Mouse (Mus musculus) ZHBTc4 (cell line): ENCODE measurements around the gene Ica1l.
"Not testable (repeated sequence)": the region's sequence is repeated elsewhere in the genome, so short reads cannot be mapped to it uniquely, and the experiment has no call there.

Experiments
- DNase-seq: peaks from one replicate; pipeline ENCODE4 v3.0.0-alpha.2; 2011; ENCODE audit warnings: low read depth, low spot score

Ica1l gene

DNA sequence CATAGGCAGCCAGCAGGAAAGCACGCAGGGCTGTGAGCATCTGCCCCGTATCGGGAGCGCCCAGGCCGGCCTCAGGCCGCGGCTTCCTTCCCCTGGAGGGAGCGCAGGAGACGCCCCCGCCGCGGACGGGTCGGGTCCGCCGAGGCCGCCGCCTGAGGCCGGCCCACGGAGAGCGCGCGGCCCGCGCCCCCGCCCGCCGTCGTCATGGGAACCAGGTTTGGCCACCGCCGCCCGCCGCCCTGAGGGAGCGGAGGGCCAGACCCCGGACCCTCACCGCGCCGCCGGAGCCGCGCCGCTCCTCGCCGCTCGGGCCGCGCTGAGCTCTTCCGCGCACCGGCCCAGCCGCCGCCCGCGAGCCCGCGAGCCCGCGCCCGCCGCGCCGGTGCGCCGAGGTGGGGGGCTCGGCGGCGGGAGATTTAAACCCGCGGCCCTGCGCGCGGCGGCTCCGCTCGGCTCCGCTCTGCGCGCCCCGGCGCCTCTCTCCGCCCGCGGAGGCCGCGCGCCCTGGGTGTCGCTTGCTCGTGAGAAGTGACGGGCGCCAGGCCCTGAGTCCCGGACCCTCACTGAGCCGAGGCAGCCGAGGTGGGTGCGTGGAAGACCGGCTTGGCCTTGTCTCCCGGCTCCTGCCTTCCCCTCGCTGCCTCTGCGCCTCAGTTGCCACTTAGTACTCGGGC is at the start of gene Ica1l:
Gene Ica1l, minus strand, starts transcription at position 389 of the 674 bp plus-strand sequence.
- peak; percentile 85 for DNase-seq

DNA sequence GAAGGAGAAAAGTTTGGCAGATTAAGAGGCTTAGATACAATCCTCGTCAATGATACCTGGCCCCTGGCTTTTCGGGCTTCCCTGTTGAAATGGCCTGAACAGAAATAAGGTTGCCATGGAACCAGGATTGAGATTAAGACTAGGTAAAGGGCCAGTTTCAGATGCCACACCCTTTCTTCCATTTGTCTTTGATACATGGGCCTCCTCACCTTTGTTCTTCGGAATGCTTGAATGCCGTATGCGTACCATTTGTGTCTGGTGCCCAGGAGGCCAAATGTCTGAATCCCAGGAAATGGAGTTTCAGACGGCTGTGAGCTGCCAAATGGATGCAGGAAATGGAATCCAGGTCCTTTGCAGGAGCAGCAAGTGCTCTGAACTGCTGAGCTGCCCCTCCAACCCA is 33.4 kb upstream of the Ica1l start:
- peak; percentile 67 for DNase-seq

DNA sequence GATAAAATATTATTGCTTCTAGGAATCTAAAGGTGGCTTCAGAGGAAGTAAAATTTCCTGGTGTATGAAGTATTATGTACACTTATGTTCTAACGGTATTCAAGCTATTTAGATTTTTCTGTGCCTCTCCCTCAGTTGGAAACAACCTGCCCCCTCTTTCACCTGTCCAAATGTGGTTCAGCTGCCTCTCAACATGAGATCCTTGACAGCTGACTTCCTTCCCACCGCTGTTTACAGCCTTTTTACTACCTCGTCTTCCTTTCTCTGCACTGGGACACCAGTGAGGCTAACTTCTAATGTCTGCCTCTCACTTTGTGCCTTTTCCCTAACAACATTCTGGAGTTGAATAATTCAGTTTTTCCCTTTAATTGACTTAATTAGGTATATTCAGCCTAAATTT is 32.6 kb upstream of the Ica1l start:
- DNase-seq = no peak

DNA sequence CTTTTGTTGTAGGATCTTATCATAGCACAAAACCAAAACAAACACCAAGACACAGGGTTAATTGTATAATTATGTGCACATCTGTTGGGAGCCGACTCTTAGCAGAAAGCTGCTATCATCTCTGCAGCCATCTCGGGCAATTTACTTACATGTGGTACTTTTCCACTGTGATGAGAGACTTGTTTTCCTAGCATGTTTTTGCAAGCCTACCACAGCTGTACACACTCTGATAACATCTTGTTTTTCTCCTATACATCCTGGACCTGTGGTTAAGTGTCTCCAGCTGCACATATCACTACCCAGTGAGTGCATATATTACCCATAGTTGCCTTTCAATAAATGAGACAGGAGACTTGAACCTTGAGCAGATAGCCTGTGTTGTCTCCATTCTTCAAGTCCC is 32.0 kb upstream of the Ica1l start:
- no peak for DNase-seq

DNA sequence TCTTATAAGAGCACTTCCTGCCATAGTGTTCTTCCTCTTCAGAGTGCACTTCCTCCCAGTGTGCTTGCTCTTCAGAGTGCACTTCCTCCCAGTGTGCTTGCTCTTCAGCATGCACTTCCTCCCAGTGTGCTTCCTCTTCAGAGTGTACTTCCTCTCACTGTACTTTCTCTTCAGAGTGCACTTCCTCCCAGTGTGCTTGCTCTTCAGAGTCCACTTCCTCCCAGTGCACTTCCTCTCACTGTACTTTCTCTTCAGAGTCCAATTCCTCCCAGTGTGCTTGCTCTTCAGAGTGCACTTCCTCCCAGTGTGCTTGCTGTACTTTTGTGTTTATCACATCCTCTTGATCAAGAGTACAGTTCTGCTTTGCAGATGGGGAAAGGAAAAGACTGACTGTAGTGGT is 27.7 kb upstream of the Ica1l start:
- DNase-seq = not testable (repeated sequence)

DNA sequence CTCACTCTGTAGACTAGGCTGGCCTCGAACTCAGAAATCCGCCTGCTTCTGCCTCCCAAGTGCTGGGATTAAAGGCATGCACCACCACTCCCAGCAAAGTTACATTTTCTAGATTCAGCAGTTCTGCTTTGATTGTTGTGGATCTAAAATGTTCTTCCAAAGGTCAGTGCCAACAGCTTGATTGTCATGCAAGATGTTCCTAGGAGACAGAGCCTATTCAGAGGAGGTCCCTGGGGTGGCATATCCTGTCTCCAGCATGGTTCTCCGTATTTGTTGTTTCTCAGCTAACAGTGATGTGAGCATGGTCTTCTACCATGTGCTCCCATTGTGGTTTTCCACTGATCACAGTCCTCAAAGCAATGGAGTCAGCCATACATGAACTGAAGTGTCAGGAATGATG is 13.3 kb upstream of the Ica1l start:
- peak; percentile 74 for DNase-seq

DNA sequence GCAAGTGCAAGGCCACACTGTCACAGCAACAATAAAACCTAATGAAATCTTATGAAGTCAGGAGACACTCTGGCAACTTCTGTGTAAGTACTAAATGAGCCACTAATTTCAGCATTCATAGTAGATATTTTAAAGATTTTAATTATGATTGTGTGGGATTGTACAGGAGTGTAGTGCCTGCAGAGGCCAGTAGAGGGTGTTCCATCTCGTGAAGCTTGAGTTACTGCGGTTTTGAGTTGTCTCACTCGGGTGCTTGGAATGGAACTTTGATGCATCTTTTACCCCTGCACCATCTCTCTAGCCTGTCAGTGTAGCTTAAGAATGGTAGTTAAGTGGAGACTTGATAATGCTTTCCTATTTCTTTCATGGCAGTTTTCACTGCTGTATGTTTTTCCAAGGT is 11.7 kb upstream of the Ica1l start:
- DNase-seq = peak; percentile 40

DNA sequence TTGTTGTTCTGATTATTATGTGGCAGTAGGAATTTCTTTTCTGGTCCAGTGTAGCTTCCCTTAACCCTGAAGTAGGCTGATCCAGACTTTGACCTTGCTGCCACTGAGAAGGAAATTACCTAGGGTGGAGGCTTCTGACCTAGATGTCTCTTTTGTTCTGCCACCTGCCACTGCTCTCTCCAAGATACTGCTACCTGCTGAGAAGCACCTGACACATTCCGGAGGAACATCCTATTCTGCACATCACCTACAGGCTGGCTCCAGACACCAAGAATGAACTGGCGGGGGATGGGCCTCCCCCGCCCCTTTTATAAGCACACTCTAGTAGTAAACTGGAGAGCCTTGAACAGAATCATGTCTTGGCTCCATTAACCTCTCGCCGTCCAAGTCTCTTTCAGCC is 4.5 kb upstream of the Ica1l start:
- peak; percentile 65 for DNase-seq

DNA sequence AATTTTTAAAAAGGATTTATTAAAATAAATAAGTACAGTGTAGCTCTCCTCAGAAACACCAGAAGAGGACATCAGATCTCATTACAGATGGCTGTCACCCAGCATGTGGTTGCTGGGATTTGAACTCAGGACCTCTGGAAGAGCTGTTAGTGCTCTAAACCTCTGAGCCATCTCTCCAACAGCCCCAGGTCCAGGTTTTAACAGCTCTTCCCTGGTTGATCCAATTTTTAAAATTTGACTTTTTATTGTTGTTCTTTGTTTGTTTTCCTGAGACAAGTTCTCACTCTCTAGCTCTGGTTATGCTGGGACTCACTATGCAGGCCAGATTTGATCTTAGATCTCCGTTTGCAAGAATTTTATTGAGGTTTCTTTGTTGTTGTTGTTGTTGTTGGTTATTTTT is 1.6 kb upstream of the Ica1l start:
- no peak for DNase-seq

DNA sequence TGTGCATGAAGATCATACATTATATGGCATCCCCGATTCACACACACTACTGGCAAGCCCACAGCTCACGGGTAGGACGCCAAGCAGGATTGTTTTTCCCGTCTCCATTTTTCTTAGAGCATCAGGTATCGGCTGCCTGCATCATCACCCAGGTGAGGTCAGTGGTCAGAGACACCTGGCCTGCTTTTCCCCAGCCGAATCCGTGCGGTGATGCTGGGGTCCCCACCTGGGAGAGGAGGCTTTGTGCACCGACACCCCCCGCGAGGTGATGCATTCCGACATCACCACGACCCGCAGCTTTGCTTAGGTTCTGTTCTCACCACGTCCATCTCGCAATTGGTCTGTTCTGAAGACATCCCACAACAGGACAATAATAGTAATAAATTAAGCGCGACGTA is 587 bp downstream of the Ica1l start:
- DNase-seq = no peak

DNA sequence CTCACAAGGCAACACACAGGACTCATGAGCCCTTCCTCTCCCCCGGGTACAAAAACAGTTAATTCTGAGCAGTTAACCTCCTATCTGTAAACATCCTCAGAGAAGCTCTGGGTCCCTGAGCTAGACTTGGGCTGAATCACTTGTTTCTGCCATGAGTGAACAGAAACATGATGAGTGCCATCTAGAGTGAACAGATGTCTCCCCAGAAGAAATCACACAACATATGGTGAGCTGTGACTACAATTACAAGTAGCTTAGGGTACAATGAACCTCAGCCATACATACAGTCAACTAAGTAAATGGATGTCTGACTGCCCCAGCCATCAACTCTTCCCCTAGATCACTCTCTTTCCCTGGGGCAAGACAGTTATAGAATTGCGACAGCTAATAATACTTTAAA is 7.9 kb downstream of the Ica1l start:
- no peak for DNase-seq

DNA sequence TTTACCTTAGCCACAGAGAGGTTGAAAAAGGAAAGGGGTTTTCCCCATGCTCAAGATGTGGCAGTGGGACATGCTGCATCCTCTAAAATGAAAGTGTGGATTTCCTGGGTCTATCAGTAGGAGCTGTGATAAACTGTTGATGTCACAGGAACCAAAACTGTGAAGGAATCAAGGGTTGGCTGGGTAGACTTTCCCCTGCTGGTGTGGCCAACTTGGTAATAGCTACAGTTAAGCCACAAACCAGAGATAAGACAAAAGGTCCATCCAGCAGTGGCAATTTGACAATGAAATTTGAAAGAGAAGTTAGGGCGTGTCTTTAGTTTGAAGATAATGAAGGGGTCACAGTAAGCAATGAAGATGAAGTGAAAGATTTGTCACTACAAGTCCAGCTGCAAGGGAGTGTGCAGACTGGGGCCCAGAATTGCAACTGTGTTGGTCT is 25.9 kb downstream of the Ica1l start:
- no peak for DNase-seq

DNA sequence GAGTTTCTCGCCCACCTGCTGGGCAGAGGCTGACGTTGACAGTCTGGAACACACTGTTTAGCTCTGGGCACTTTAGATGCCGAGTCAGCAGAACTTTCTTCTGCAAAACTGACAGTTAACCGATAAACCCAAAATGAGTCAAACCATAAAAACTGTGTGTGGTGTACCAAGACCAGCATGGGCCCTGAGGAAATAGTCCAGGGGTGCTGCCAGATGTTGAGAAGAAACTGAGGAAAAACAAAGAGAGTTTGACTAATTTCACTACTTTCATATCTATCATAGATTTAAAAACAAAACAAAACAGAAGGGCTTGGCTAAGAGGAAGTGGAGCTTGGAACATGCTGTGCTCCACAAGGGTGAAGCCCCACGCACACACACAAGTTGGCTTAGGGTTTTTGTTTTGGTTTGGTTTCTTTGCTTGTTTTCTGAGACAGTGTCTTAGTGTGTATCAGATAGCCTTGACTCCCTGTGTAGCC is 26.8 kb downstream of the Ica1l start:
- no peak for DNase-seq

DNA sequence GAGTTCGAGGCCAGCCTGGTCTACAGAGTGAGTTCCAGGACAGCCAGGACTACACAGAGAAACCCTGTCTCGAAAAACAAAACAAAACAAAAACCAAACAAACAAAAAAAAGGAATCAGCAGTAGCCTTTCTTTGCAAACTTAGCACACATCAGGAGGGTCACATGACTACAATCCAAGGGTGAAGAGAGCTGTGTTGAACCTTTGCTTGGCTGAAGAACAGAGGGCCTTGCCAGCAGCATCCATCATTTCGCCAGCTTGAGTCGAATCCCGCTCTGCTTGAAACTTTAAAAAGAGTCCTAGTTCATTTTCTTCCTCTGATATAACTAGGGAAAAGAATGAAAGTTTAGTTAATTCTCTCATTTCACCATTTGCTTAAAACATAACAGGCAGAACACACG is 27.5 kb downstream of the Ica1l start:
- DNase-seq = no peak

DNA sequence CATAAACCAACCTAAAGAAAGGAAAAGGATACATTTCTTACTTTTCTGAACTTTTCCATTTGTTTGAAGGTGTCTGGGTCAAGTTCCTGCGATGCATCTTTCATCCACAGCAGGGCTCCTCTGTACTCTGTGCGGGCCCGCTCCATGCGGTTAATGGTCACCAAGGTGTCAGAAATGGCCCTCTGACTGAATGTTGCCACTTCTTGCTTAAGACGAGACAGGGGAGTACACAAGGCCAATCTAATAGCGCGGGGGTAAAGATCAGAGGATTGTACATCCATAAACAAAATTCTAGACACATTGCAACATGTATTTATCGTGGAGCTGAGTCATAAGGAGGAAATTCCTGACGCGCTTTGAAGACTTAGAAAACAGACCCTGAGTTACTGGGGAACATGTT is 29.2 kb downstream of the Ica1l start:
- no peak for DNase-seq

DNA sequence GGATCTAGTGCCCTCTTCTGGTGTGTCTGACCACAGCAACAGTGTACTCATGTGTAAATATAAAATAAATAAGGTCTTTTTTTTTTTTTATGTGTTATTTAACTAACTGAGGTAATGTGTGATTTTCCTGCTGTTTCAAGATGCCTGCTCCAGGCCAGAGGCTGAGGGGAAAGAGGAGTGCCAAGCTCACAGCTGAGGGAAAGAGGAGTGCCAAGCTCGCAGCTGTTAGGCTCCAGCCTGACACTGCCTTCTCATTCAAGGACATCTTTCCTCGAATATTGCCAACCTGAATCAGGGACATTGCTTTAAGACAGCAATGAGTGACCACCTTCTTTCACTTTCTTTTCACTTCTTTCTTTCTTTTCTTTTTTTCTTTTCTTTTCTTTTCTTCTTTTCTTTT is 34.2 kb downstream of the Ica1l start:
- DNase-seq = no peak

DNA sequence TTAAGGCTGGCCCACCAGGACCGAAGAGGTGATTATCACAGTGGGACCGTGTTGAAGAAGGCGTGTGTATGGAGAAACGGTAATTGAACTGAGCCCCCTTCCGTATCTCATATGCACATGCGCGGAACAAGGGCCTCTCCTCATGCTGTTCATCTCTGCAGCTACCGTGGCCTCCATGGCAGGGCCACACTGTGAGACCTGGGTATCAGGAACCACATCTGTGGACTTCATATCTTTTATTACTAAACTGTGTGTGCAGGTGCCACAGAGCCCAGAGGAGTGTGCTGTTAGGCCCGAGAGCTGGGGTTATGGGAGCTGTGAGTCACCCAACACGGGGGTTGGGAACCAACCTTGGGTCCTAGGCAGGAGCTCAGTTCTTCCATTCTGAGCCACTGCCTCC is 35.6 kb downstream of the Ica1l start:
- peak; percentile 9 for DNase-seq

DNA sequence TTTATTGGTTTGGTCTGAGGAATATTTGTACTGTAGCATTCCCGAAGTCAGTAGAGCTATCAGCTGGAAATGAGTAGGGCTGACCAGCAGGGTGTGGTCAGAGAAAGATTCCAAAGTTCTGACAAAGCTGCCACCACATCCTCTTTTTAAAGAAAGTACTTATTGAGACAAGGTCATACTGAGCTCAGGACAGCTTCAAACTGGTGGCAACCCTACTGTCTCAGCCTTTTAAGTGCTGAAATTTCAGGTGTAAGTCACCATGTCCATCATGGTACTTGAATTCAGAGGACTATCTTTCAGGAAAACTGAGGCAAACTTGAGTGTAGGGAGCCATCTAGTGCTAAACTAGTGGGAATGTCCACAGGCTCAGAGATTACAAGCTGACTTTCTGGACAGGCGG is 42.7 kb downstream of the Ica1l start:
- DNase-seq = peak; percentile 51

DNA sequence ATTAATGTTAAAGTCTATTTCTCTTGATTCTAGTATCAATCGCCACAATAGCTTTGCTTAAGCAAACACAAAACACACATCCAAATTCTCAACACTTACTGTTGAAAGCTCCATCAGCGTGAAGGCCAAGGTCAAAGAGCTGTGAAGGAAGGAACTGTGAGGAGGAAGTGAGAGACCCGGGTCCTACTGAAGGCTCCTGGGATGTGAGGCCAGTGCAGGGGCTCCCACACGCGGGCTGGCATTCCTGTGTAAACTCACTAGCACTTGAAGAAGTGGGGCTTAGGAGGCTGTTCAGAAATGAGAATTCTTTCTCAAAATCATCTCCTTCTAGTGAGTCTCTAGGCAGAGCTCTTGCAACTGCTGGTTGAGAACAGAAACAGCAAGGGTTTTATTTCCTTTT is 45.6 kb downstream of the Ica1l start:
- no peak for DNase-seq

DNA sequence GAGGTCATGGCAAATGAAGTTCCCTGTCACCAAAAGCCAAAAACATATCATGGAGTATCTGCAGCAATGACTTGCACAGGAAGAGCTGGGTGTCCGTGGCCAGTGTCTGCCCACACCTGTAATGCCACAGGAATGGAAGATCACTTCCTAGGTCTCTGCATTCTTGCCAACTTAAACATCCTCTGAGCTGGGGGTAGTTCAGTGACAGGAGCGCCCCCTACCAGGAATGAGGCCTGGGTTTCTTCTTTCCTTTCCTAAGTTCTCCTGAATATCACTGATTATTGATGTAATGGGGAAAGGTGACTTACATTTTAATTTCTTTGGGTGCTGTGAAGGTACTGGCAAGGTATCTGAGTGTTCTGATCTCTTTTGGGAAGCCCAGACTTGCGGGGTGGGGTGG is 47.3 kb downstream of the Ica1l start:
- no peak for DNase-seq

DNA sequence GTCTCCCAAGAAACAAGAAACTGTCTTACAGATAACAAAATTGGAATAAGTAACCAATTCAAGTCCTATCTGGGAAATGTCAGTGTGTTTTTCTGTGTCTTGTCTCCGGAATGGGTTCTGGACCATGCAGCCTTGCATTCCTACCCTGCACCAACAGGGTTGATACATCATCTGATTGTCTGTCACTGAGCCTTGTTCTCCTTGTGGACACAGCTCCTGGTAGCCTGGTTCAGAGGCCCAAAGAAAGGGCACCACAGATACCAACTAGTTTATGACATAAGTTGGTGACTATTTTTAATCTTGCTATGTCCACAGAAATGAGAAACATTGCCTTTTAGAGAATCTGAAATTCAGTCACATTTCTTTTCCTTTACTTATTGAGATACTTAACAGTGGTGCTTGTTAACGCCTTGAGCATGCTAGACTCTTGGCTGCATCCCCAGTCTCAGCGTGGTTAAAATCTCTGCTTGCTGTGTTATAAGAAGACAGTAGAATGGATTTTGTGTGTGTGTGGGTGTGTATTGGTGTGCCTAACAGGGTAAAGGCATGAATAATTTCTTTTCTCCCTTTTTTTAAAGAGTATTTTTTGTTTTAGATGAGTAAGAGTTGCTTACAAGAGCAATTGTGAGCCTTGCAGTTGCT is 55.5 kb downstream of the Ica1l start:
- no peak for DNase-seq

DNA sequence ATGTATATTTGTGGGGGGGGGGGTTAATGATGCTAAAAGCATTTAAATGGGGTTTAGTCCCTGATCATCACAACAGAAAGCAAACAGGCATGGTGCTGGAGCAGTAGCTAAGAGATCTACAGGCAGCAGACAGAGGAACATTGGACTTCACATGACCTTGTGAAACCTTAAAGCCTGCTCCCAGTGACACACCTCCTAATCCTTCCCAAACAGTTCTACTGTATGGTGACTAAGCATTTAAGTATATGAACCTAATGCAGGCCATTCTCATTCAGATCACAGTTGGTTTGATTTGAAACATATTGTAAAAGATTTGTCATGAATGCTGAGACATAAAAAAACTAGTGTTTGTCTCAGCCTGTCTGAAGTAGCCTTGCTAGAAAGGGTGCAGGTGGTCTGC is 56.4 kb downstream of the Ica1l start:
- peak; percentile 34 for DNase-seq

DNA sequence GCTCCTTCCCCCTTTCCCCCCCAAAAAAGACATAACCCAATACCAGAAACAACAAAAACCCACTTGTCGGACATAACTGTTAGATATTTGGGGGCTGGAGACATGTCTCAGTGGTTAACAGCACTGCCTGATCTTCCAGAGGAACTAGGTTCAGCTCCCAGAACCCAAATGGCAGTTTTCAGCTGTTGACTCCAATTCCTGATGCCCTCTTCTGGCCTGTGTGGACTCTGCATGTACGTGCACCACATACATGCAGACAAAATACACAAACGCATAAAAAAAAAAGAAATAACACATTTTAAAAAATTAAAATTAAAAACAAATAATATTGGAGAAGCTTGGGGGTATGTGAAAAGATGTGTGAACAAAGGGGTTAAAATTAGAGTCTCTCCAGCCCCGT is 75.7 kb downstream of the Ica1l start:
- peak; percentile 28 for DNase-seq
